Mouse (Mus musculus): ENCODE measurements around the gene Gm20422.

Gm20422 gene

DNA sequence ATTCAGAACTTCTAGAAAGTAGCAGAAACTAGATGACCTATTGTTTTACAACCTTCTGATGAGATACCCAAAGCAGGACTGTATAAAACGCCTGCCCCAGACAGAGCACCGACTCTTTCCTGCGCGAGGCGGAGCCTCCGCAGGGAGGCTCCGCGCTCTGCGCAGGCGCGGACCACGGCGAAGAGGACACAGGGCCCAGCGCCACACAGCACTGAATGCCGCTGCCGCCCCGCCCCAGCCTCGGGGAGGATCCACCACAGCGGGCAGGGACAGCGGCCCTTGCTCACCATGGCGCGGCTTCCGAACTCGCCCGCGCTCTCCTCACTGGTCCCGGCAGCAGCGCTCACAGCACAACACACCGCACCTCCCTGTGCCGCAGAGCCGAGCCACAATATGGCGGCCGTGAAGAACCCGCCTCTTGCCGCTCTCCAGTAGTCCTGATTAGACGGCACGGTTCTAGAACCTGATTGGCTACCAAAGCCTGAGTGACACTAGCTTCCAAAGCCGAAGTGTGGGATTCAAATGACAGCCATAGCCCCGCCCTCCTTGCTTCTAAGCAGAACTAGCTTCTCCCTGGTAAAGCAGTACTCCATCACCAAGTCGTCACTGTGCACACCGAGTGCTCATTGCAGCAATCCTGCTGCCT is at the start of gene Gm20422:
Gm20422 (minus strand) TSS at position 384 of the 646 bp plus-strand sequence.
- DNase-seq (ENCODE audit: low spot score): peak; percentile 99

- DNase-seq (ENCODE audit: low spot score): peak; percentile 91
Observed at GRCm38 (mm10) chr8:69822386-69823191, 47.9 kb upstream of the Gm20422 start, which contains the start of gene Lpar2. TSS of gene Lpar2 (plus strand) at chr8:69822429.

GRCm38 (mm10) chr8:69821971-69822385 is 47.3 kb upstream of the Gm20422 start:
- DNase-seq (ENCODE audit: low spot score): peak; percentile 80

GRCm38 (mm10) chr8:69820466-69820865 is 45.8 kb upstream of the Gm20422 start:
- no peak for DNase-seq (ENCODE audit: low spot score)

DNA sequence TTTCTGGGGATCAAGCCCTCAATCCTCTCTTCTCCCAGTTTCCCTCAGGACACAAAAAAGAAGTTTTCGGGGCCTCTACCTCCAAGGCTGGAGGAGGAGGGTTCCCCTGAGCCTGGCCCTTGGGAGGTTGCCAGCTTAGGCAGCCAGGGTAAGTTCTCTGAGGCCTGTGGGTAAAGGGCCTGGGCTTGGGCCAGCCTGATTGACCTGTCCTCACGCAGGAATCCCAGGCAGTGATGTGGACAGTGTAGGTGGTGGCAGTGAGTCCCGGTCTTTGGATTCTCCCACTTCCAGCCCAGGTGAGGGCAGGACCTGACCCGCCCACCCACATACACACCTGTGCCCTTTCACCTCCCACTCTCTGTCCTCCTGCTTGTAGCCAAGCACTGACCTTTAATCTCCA is 40.7 kb upstream of the Gm20422 start:
- DNase-seq (ENCODE audit: low spot score): no peak

DNA sequence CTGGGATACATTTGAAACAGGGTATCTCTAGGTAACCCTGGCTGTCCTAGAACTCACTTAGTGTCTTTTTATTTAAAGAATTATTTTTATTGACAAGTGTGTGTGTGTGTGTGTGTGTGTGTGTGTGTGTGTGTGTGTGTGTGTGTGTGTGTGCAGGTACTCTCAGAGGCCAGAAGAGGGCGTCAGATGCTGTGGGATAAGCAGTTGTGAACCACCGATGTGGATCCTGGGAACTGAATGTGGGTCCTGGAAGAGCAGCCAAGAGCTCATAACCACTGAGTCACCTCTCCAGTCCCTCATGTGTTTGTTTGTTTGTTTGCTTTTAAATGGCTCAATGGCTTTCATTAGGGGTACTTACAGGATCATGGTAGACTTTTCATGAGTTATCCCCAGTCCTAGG is 40.2 kb upstream of the Gm20422 start:
- DNase-seq (ENCODE audit: low spot score): no peak

GRCm38 (mm10) chr8:69809820-69810219 is 35.1 kb upstream of the Gm20422 start:
- DNase-seq (ENCODE audit: low spot score): no peak

GRCm38 (mm10) chr8:69808864-69809403 is 34.2 kb upstream of the Gm20422 start:
- DNase-seq (ENCODE audit: low spot score): peak; percentile 53

DNA sequence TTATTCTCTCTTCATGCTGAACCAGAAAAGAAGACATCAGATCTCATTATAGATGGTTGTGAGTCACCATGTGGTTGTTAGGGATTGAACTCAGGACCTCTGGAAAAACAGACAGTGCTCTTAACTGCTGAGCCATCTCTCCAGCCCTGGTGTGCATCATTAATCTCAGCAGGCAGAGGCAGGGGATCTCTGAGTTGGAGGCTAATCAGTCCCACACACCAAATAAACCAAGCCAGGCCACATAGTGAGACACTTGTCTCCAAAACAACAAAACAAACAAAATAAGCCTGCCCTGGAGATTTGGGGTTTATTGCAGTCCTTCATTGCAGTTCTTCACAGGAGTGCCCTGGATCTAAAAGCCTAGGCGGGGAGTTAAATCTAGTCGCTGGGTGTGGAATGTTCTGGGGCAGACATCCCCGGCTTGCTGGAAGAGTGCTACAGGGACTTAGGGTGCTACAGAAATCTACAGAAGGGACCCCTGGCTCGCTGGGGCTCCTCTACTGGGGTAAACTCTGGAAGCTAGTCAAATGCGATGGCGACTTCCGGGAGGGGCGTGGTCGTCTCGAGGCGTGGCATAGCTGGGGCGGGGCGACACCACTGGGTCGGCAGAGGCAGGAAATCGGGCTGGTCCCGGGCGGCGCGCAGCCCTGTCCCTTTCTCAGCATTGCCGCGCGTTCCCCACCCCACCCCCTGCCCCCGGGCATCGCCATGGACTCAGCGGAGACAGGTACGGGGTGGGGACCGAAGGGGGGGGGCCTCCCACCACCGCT is 33.6 kb upstream of the Gm20422 start, which contains the start of gene Gmip:
Gmip (plus strand) TSS at position 586 of the 770 bp plus-strand sequence.
- peak; percentile 78 for DNase-seq (ENCODE audit: low spot score)

GRCm38 (mm10) chr8:69807236-69807635 is 32.5 kb upstream of the Gm20422 start:
- no peak for DNase-seq (ENCODE audit: low spot score)

GRCm38 (mm10) chr8:69805491-69805890 is 30.8 kb upstream of the Gm20422 start:
- no peak for DNase-seq (ENCODE audit: low spot score)

DNA sequence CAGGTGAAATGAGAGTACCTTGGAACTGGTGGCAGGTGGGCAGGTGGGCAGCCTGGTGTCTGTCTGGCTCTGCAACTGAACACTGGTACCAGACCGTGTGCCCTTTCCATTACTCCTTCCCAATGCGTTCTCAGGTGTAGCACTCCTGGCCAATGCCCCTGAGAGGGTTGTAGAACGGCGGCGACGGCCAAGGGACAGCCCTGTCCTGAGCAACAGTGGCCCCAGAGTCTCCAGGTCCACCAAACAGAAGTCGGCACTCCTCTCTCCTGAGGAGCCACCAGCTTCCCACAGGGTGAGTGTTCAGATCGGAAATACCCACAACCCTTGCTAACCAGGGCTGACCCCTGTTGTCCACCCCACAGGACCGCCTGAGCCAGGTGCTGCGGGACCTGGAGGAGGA is 30.4 kb upstream of the Gm20422 start:
- DNase-seq (ENCODE audit: low spot score): no peak

DNA sequence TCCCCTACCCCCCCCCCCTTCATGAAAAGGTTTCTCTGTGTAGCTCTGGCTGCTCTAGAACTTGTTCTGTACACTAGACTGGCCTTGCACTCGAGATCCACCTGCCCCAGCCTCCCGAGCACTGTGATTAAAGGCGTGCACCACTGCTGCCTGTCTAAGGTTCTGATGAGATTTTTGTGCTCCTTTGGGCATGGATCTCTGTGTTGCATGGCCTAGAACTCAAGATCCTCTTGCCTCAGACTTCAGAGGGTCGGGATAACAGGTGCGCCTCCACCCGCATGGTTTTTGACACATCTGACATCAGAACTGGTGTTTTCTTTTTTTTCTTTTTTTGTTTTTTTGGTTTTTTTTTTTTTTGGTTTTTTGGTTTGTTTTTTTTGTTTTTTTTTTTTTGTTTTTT is 29.9 kb upstream of the Gm20422 start:
- DNase-seq (ENCODE audit: low spot score): no peak

DNA sequence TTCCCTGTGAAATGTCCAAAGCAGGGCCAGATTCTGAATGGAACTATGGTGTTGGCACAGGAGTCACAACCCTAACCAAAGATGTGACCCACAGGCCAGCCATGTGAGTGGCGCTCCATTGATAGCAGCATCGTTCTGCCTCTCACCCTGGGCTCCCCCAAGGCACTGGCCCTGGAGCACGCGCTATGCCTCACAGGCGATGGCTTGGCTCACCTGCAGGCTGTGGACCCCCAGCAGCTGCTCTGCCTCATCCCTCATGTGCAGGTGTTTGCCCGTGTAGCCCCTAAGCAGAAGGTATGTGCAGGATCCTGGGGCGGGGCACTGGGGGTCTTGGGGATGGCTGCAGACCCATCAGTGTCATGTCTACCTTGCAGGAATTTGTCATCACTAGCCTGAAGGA is 28.7 kb upstream of the Gm20422 start:
- no peak for DNase-seq (ENCODE audit: low spot score)

DNA sequence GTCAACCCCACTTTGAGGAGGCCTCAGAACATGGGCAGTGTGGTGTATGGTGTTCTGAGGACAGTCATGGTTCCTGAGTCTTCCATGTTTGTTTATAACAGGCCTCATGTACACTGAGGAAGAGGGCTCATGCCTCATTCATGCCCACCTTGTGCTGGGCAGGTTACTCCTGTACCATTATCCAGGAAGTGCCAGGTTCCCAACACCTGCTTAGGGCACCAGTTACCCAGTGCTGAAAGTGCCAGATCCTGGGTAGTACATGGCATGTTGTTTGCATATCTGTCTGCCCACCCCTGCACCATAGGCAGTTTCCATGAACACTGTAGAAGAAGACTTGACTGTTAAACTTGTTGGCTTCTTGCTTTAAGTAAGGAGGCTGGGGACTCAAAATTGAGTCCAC is 27.5 kb upstream of the Gm20422 start:
- no peak for DNase-seq (ENCODE audit: low spot score)

- DNase-seq (ENCODE audit: low spot score): no peak
Observed at GRCm38 (mm10) chr8:69801796-69802195, 27.1 kb upstream of the Gm20422 start.

GRCm38 (mm10) chr8:69799946-69800345 is 25.3 kb upstream of the Gm20422 start:
- no peak for DNase-seq (ENCODE audit: low spot score)

- no peak for DNase-seq (ENCODE audit: low spot score)
Observed at GRCm38 (mm10) chr8:69799261-69799660, 24.6 kb upstream of the Gm20422 start.

- DNase-seq (ENCODE audit: low spot score): no peak
Observed at GRCm38 (mm10) chr8:69797661-69798060, 23.0 kb upstream of the Gm20422 start.

- DNase-seq (ENCODE audit: low spot score): no peak
Observed at GRCm38 (mm10) chr8:69796721-69797345, 22.1 kb upstream of the Gm20422 start.

- DNase-seq (ENCODE audit: low spot score): no peak
Observed at GRCm38 (mm10) chr8:69794901-69795300, 20.2 kb upstream of the Gm20422 start.

- no peak for DNase-seq (ENCODE audit: low spot score)
Observed at GRCm38 (mm10) chr8:69794096-69794495, 19.4 kb upstream of the Gm20422 start.

Measured in embryo, embryonic 10.5 days (tissue).